Mouse (Mus musculus) intestine, embryonic 15.5 days (tissue): Measurements from ENCODE around the gene Mpzl2. TPM values are rescaled to one million over a fixed set of nuclear protein-coding genes. Genes with fewer than 3 reads are reported as not detected.
A peak's percentile ranks its signal among the peaks of the same experiment; 100 is the strongest.

Source experiments
- ATAC-seq: fragments of 200-750 bp; cut with Nextera tagmentation; 2 replicates; pipeline ENCODE4 v1.8.0; 2017; ENCODE audit warnings: moderate TSS enrichment, moderate library complexity
- H3K27ac ChIP-seq: fragments of 300-500 bp; sonication (generic); 2 replicates; pipeline ENCODE4 v1.5.1; 2015; ENCODE audit warnings: mild to moderate bottlenecking, inconsistent platforms
- H3K27me3 ChIP-seq: fragments of 300-500 bp; sonication (generic); replicated peaks from 2 replicates; pipeline ENCODE4 v1.6.1; 2015; ENCODE audit warnings: inconsistent platforms
- H3K36me3 ChIP-seq: fragments of 300-500 bp; sonication (generic); 2 replicates; pipeline ENCODE4 v1.6.1; 2015; ENCODE audit warnings: inconsistent platforms
- H3K4me1 ChIP-seq: fragments of 300-500 bp; sonication (generic); replicated peaks from 2 replicates; pipeline ENCODE4 v1.6.1; 2015; ENCODE audit warnings: inconsistent platforms
- H3K4me2 ChIP-seq: fragments of 300-500 bp; sonication (generic); replicated peaks from 2 replicates; pipeline ENCODE4 v1.6.1; 2015; ENCODE audit warnings: mild to moderate bottlenecking, inconsistent platforms
- H3K4me3 ChIP-seq: fragments of 300-500 bp; sonication (generic); replicated peaks from 2 replicates; pipeline ENCODE4 v1.5.1; 2015; ENCODE audit warnings: inconsistent platforms
- H3K9ac ChIP-seq: fragments of 300-500 bp; sonication (generic); 2 replicates; pipeline ENCODE4 v1.6.1; 2015; ENCODE audit warnings: inconsistent platforms
- H3K9me3 ChIP-seq: fragments of 300-500 bp; sonication (generic); 2 replicates; pipeline ENCODE4 v1.6.1; 2016; ENCODE audit warnings: inconsistent platforms
- WGBS: fragments of 180-500 bp; shearing (Covaris S2); methylation state at CpG from one replicate; pipeline ENCODE4 v1.1.7; 2015; 5-methylcytosine and 5-hydroxymethylcytosine counted together
- polyA plus RNA-seq: library from polyadenylated mRNA; unstranded; fragments of >200 nt; fragmentation: Nextera tagmentation; extraction: Ambion mirVana; gene quantifications from 2 replicates; pipeline ENCODE4 v1.2.1, GENCODE M21; 2015

Gene Mpzl2
- polyA plus RNA-seq, 1 experiment from 2014 or later: 31.2 TPM

DNA sequence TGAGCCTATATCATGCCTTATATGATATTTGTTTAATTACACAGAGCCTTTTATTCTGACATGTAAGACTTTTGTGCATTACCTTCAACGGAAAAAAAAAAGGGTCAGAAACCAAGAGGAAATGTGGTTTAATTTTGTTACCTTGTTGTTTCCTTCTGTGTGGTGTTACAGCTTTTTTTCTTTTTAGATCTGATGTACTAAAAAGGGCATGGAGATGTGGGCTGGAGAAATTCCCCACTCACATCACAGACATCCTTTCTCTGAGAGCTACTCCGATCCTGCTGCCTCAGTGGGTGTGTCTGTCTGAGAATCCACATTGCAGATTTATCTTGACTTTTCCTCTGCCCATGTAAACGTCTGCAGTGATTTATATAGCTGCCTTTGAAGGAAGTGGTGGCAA, 23.1 kb downstream of the Mpzl2 start:
- H3K27ac ChIP-seq: no peak overlapping the region
- 46% methylated on average over 3 of the region's 3 CpGs for WGBS

GRCm38 (mm10) chr9:45064421-45064820, 24.8 kb downstream of the Mpzl2 start:
- no peak overlapping the region for H3K27ac ChIP-seq
- H3K4me2 ChIP-seq: no peak overlapping the region
- H3K36me3 ChIP-seq: no peaks in the 10 kb centered on the region
- no peaks in the 10 kb centered on the region for H3K9me3 ChIP-seq
- no peaks in the 10 kb centered on the region for H3K27me3 ChIP-seq
- H3K4me1 ChIP-seq: peaks cover 5% of the 10 kb centered on the region; the same call in 1 of the 2 replicates
- WGBS: 89% methylated on average over 6 of the region's 6 CpGs
- H3K4me3 ChIP-seq: no peak overlapping the region
- H3K9ac ChIP-seq: no peak overlapping the region
- no peak for ATAC-seq

More for the DNA sequence above, 23.1 kb downstream of the Mpzl2 start:
- Histone ChIP-seq H3K27me3 (no peaks in the 10 kb centered on the region), H3K4me2 (no peak overlapping the region), H3K36me3 (no peaks in the 10 kb centered on the region), H3K9ac (no peak overlapping the region), H3K4me1 (peaks cover 5% of the 10 kb centered on the region; the same call in 1 of the 2 replicates), H3K9me3 (no peaks in the 10 kb centered on the region), H3K4me3 (no peak overlapping the region)
- ATAC-seq: peak; percentile 26; the same call in 1 of the 2 replicates

GRCm38 (mm10) chr9:45066735-45067134, 27.1 kb downstream of the Mpzl2 start:
- Histone ChIP-seq H3K36me3 (no peaks in the 10 kb centered on the region), H3K27me3 (no peaks in the 10 kb centered on the region), H3K9me3 (no peaks in the 10 kb centered on the region), H3K4me1 (no peaks in the 10 kb centered on the region), H3K27ac (no peak overlapping the region), H3K4me3 (no peak overlapping the region), H3K4me2 (no peak overlapping the region), H3K9ac (no peak overlapping the region)
- WGBS: 77% methylated on average over 4 of the region's 4 CpGs
- no peak for ATAC-seq

GRCm38 (mm10) chr9:45071800-45072199, 32.2 kb downstream of the Mpzl2 start:
- WGBS: 51% methylated on average over 3 of the region's 3 CpGs
- Histone ChIP-seq H3K36me3 (no peaks in the 10 kb centered on the region), H3K4me3 (no peak overlapping the region), H3K4me2 (no peak overlapping the region), H3K4me1 (no peaks in the 10 kb centered on the region), H3K27ac (no peak overlapping the region), H3K27me3 (no peaks in the 10 kb centered on the region), H3K9me3 (no peaks in the 10 kb centered on the region), H3K9ac (no peak overlapping the region)
- ATAC-seq: no peak

- WGBS: 70% methylated on average over 3 of the region's 3 CpGs
- H3K4me1 ChIP-seq: no peaks in the 10 kb centered on the region
- H3K9me3 ChIP-seq: no peaks in the 10 kb centered on the region
- H3K27ac ChIP-seq: no peak overlapping the region
- no peak overlapping the region for H3K4me2 ChIP-seq
- ATAC-seq: no peak
- no peak overlapping the region for H3K4me3 ChIP-seq
- H3K27me3 ChIP-seq: no peaks in the 10 kb centered on the region
- H3K9ac ChIP-seq: no peak overlapping the region
- no peaks in the 10 kb centered on the region for H3K36me3 ChIP-seq
These were observed 38.3 kb downstream of the Mpzl2 start for GRCm38 (mm10) chr9:45077859-45078258.

- Histone ChIP-seq H3K36me3 (no peaks in the 10 kb centered on the region), H3K9ac (no peak within 1 kb of the TSS), H3K4me2 (no peak within 1 kb of the TSS), H3K4me1 (no peaks in the 10 kb centered on the region), H3K9me3 (no peaks in the 10 kb centered on the region), H3K4me3 (no peak within 1 kb of the TSS), H3K27ac (no peak within 1 kb of the TSS), H3K27me3 (no peaks in the 10 kb centered on the region)
- ATAC-seq: no peak
- WGBS: 85% methylated on average over 5 of the region's 5 CpGs
These were observed 39.4 kb downstream of the Mpzl2 start, which contains the start of gene Jaml for GRCm38 (mm10) chr9:45079011-45079410. Gene Jaml, plus strand, starts transcription at chr9:45079183.

GRCm38 (mm10) chr9:45083132-45083531, 43.5 kb downstream of the Mpzl2 start:
- ATAC-seq: no peak
- no peak overlapping the region for H3K27ac ChIP-seq
- no peaks in the 10 kb centered on the region for H3K4me1 ChIP-seq
- no peaks in the 10 kb centered on the region for H3K9me3 ChIP-seq
- H3K36me3 ChIP-seq: no peaks in the 10 kb centered on the region
- H3K4me3 ChIP-seq: no peak overlapping the region
- WGBS: 90% methylated on average over 3 of the region's 3 CpGs
- no peak overlapping the region for H3K9ac ChIP-seq
- H3K4me2 ChIP-seq: no peak overlapping the region
- H3K27me3 ChIP-seq: no peaks in the 10 kb centered on the region; the same call in 1 of the 2 replicates

GRCm38 (mm10) chr9:45084556-45084955, 45.0 kb downstream of the Mpzl2 start:
- Histone ChIP-seq H3K4me2 (no peak overlapping the region), H3K9me3 (no peaks in the 10 kb centered on the region), H3K27me3 (no peaks in the 10 kb centered on the region; the same call in 1 of the 2 replicates), H3K4me1 (no peaks in the 10 kb centered on the region), H3K4me3 (no peak overlapping the region), H3K27ac (no peak overlapping the region), H3K9ac (no peak overlapping the region), H3K36me3 (no peaks in the 10 kb centered on the region)
- ATAC-seq: no peak
- WGBS: 67% methylated on average over 5 of the region's 5 CpGs

GRCm38 (mm10) chr9:45085741-45086690, 46.4 kb downstream of the Mpzl2 start:
- H3K9me3 ChIP-seq: no peaks in the 10 kb centered on the region
- H3K36me3 ChIP-seq: no peaks in the 10 kb centered on the region
- H3K9ac ChIP-seq: no peak overlapping the region
- no peak overlapping the region for H3K27ac ChIP-seq
- ATAC-seq: no peak
- 79% methylated on average over 12 of the region's 12 CpGs for WGBS
- no peaks in the 10 kb centered on the region for H3K4me1 ChIP-seq
- H3K27me3 ChIP-seq: no peaks in the 10 kb centered on the region; the same call in 1 of the 2 replicates
- no peak overlapping the region for H3K4me3 ChIP-seq
- no peak overlapping the region for H3K4me2 ChIP-seq

DNA sequence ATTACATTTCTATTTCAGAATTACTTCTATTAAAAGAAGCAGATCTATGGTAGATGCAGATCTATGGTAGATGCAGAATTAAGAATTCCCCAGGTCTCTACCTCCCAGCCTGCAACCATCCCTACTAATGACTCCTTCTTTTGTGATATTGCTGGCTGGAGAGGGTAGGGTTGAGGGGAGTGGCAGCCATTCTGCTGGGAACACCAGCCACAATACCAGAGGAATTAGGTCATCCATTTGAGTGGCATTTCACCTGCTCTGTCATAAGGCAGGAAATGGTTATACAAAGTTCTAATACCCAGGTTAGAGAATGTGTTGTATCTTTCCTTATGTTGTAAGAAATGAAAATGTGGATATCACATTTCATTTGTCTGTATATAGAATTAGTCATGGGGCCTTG, 48.4 kb downstream of the Mpzl2 start:
- Histone ChIP-seq H3K4me1 (no peaks in the 10 kb centered on the region), H3K4me2 (no peak overlapping the region), H3K9ac (no peak overlapping the region), H3K27me3 (no peaks in the 10 kb centered on the region; the same call in 1 of the 2 replicates), H3K9me3 (no peaks in the 10 kb centered on the region), H3K36me3 (no peaks in the 10 kb centered on the region), H3K4me3 (no peak overlapping the region), H3K27ac (no peak overlapping the region)
- peak; percentile 47; the same call in 1 of the 2 replicates for ATAC-seq

- 77% methylated on average over 3 of the region's 3 CpGs for WGBS
- no peak overlapping the region for H3K4me2 ChIP-seq
- no peak overlapping the region for H3K4me3 ChIP-seq
- H3K27me3 ChIP-seq: no peaks in the 10 kb centered on the region; the same call in 1 of the 2 replicates
- no peak overlapping the region for H3K27ac ChIP-seq
- H3K9ac ChIP-seq: no peak overlapping the region
- no peaks in the 10 kb centered on the region for H3K36me3 ChIP-seq
- ATAC-seq: no peak
- H3K4me1 ChIP-seq: no peaks in the 10 kb centered on the region
- H3K9me3 ChIP-seq: no peaks in the 10 kb centered on the region
These were observed 51.2 kb downstream of the Mpzl2 start for GRCm38 (mm10) chr9:45090811-45091210.

GRCm38 (mm10) chr9:45092641-45093040, 53.0 kb downstream of the Mpzl2 start:
- Histone ChIP-seq H3K27me3 (no peaks in the 10 kb centered on the region; the same call in 1 of the 2 replicates), H3K4me2 (no peak overlapping the region), H3K27ac (no peak overlapping the region), H3K4me3 (no peak overlapping the region), H3K9me3 (no peaks in the 10 kb centered on the region), H3K9ac (no peak overlapping the region), H3K36me3 (no peaks in the 10 kb centered on the region), H3K4me1 (no peaks in the 10 kb centered on the region)
- 60% methylated on average over 4 of the region's 4 CpGs for WGBS
- no peak for ATAC-seq
